Mouse (Mus musculus): ENCODE measurements around the gene Ubxn1.
"Not testable (repeated sequence)": the region's sequence is repeated elsewhere in the genome, so short reads cannot be mapped to it uniquely, and the experiment has no call there.

- not testable (repeated sequence) for TF ChIP-seq CTCF (conservative IDR thresholded peaks at IDR 0.05; ENCODE audit: low read length); POU5F1 (IDR thresholded peaks at IDR 0.05; ENCODE audit: borderline replicate concordance, low read length)
These were observed 915 bp upstream of the Ubxn1 start for GRCm38 (mm10) chr19:8870381-8870780.
